Mouse (Mus musculus) inflammation-experienced regulatory T-cells, adult 6 months (primary cell): ENCODE data around the gene Wdr20. TPM values are rescaled to one million over a fixed set of nuclear protein-coding genes. Genes with fewer than 3 reads are reported as not detected.

ENCODE experiments used
- ATAC-seq: one replicate; pipeline ENCODE4 v1.8.0; 2017
- polyA plus RNA-seq, 3 experiments: library from polyadenylated mRNA; unstranded; fragments of 100-300 nt; shearing (Covaris generic); gene quantifications; one replicate each; pipeline ENCODE4 v1.2.1; 2017

Wdr20 gene
- polyA plus RNA-seq, 3 experiments from 2014 or later = 24.8 to 34.0 (median 33.4) TPM

- no peak for ATAC-seq
These were observed 44.5 kb downstream of the Wdr20 start for GRCm38 (mm10) chr12:110782278-110782677.

- no peak for ATAC-seq
These were observed 46.5 kb downstream of the Wdr20 start for GRCm38 (mm10) chr12:110784211-110784610.

GRCm38 (mm10) chr12:110786243-110786642 lies 48.5 kb downstream of the Wdr20 start:
- ATAC-seq = no peak

GRCm38 (mm10) chr12:110790580-110790979 lies 52.8 kb downstream of the Wdr20 start:
- ATAC-seq = no peak

GRCm38 (mm10) chr12:110791026-110791425 lies 53.3 kb downstream of the Wdr20 start:
- no peak for ATAC-seq

GRCm38 (mm10) chr12:110795035-110795434 lies 57.3 kb downstream of the Wdr20 start:
- no peak for ATAC-seq

GRCm38 (mm10) chr12:110796748-110797147 lies 59.0 kb downstream of the Wdr20 start:
- no peak for ATAC-seq

GRCm38 (mm10) chr12:110797202-110797601 lies 59.5 kb downstream of the Wdr20 start:
- ATAC-seq = no peak

- ATAC-seq = no peak
These were observed 60.2 kb downstream of the Wdr20 start for GRCm38 (mm10) chr12:110797842-110798431.

GRCm38 (mm10) chr12:110799226-110799625 lies 61.5 kb downstream of the Wdr20 start:
- no peak for ATAC-seq

GRCm38 (mm10) chr12:110801876-110802464 lies 64.2 kb downstream of the Wdr20 start:
- no peak for ATAC-seq

- ATAC-seq = no peak
These were observed 65.0 kb downstream of the Wdr20 start for GRCm38 (mm10) chr12:110802674-110803297.

GRCm38 (mm10) chr12:110804261-110804660 lies 66.5 kb downstream of the Wdr20 start:
- ATAC-seq = no peak

GRCm38 (mm10) chr12:110806301-110806970 lies 68.7 kb downstream of the Wdr20 start:
- ATAC-seq = no peak

- ATAC-seq = no peak
These were observed 70.7 kb downstream of the Wdr20 start for GRCm38 (mm10) chr12:110808430-110808829.

- ATAC-seq = no peak
These were observed 71.1 kb downstream of the Wdr20 start for GRCm38 (mm10) chr12:110808848-110809247.

GRCm38 (mm10) chr12:110813132-110813531 lies 75.4 kb downstream of the Wdr20 start:
- no peak for ATAC-seq

- no peak for ATAC-seq
These were observed 75.9 kb downstream of the Wdr20 start for GRCm38 (mm10) chr12:110813624-110814023.

- ATAC-seq = no peak
These were observed 77.2 kb downstream of the Wdr20 start for GRCm38 (mm10) chr12:110814924-110815323.

GRCm38 (mm10) chr12:110816833-110817232 lies 79.1 kb downstream of the Wdr20 start:
- ATAC-seq = no peak

GRCm38 (mm10) chr12:110819367-110819766 lies 81.6 kb downstream of the Wdr20 start:
- ATAC-seq = no peak

- ATAC-seq = no peak
These were observed 84.0 kb downstream of the Wdr20 start for GRCm38 (mm10) chr12:110821787-110822186.

- ATAC-seq = no peak
These were observed 84.6 kb downstream of the Wdr20 start for GRCm38 (mm10) chr12:110822366-110822765.

- no peak for ATAC-seq
These were observed 91.2 kb downstream of the Wdr20 start for GRCm38 (mm10) chr12:110828908-110829307.
